Mouse (Mus musculus) spleen, adult 12 weeks (tissue): ENCODE measurements around the gene Ifitm6.
"Not testable (repeated sequence)": the region's sequence is repeated elsewhere in the genome, so short reads cannot be mapped to it uniquely, and the experiment has no call there.

Source experiments
- DNase-seq: peaks from one replicate; pipeline ENCODE4 v3.0.0; 2022; ENCODE audit warnings: low spot score

Ifitm6 gene

DNA sequence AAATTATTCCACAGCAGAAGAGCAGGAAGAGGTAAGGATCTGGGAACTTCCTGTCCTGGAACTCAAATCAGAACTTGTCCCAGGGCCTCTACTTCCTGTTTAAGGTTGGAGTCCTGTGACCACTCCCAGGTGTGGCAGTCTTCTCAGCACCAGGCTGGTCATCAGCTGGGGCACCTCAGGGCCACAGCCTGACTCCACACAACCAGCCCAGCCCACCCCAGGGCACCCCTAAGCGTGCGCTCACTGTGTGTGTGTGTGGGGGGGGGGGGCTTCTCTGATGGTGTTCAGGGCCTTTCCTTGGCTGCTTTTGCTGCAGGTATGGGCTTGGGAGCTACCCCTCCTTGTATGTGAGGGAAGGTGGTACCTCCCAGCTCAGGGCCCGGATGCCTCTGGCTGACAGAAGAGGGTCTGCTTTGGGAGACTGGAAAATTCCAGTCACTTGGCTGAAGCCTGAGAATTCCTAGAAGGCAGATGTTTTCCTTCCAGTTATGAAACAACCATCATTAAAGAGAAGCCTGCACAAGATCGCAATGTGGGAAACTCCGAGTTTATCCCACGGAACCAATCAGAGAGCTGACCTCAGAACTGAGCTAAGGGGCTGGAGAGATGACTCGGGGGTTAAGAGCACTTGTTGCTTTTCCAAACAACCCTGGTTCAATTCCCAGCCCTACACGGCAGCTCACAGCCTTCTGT lies 46.1 kb downstream of the Ifitm6 start:
- no peak for DNase-seq

DNA sequence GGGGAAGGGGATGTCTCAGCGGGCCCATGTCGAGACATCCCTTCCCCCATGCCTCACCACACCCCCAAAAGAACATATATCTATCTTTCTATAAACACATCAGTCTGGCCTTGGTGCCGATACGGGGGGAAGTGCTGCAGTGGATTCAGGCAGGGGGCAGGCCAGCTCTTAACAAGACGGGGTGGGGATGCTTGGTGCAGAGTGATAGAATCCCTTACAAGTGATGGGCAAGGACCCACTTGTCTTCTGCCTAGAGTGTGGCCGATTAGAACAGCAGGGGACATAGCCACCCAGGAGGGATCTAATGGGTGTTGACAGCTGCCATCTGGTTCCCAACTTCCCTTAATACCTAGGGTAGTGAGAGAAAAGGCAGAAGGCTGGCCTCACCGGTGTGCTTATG lies 46.8 kb downstream of the Ifitm6 start:
- no peak for DNase-seq

DNA sequence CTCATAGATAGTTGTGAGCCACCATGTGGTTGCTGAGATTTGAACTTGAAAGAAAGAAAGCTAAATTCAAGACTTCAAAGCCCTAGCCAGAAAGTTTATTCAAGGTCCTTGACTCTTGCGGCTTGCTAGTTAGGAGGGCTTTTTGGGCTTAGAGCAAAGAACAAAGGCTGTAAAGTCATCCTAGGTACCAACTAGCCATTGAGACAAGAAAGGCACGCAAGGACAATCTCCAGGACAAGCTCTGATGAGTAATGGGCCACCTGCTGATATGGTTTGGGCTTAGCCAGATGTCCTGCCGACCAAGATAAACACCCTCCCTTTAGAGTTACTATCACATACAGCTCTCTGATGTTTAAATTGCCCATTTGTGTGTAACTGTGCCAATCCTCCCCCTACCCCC lies 49.0 kb downstream of the Ifitm6 start:
- not testable (repeated sequence) for DNase-seq

DNA sequence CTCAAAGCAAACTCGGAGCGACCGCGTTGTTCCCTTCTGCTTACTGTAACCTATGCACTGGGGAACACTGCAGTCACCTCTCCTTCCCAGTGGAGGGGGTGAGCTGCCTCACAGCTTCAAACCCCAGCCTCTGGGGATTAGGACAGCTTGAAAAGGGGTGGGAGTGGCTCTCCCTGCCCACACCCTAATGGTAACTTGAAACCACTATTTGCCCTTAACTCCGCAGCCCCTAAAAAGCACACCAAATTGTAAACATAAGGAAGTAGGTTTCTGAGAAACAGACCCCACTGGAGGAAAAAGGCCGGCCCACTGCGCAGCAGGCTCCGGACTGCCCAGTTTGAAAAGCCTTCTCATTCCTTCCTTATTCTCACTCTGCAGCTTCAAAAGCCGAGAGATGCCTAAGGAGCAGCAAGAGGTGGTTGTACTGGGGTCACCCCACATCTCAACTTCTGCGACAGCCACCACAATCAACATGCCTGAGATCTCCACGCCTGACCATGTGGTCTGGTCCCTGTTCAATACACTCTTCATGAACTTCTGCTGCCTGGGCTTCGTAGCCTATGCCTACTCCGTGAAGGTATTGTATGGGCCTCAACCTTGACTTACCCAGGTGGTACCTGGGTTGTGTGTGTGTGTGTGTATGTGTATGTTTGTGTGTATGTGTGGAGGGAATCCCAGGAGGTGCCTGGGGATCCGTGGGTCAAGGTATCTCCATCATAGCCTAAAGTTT lies 49.7 kb downstream of the Ifitm6 start:
- no peak for DNase-seq

DNA sequence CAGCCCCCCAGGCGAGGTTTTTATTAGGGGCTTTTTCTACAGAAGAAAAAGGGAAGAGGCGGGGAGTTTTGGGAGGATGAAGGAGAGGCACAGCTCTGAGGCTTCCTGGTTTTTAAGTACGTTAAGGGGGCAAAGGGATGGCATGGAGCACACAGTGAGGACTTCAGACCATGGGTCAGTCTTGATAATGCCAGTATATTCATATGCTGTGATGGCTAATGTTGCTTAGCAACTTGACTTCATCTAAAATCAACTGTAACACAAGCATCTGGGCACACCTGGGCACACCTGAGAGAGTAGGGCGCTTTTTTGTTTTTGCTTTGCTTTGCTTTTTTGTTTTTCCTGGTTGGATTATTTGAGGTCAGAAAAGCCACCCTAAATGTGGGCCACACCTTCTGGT lies 50.8 kb downstream of the Ifitm6 start, which contains the start of gene Ifitm1:
Gene Ifitm1, plus strand, starts transcription at position 301 of the 400 bp plus-strand sequence.
- DNase-seq, result no peak
